Mouse (Mus musculus) limb, embryonic 14.5 days (tissue): ENCODE measurements around the gene Tpst2. TPM values are rescaled to one million over a fixed set of nuclear protein-coding genes. Genes with fewer than 3 reads are reported as not detected.

ENCODE experiments used
- ATAC-seq: fragments of 200-750 bp; cut with Nextera tagmentation; 2 replicates; pipeline ENCODE4 v1.8.0; 2017; ENCODE audit warnings: low read depth, moderate number of reproducible peaks, moderate TSS enrichment; ENCODE audit not compliant: low FRiP score
- DNase-seq: peaks from one replicate; pipeline ENCODE4 v3.0.0-alpha.2; 2015; ENCODE audit warnings: low spot score
- H3K27ac ChIP-seq: fragments of 300-500 bp; sonication (generic); replicated peaks from 2 replicates; pipeline ENCODE4 v1.5.1; 2014; ENCODE audit warnings: low read depth, mild to moderate bottlenecking, low read length, moderate library complexity, mixed read lengths
- H3K27me3 ChIP-seq: fragments of 300-500 bp; sonication (generic); 2 replicates; pipeline ENCODE4 v1.6.1; 2014; ENCODE audit warnings: low read length, mixed read lengths; ENCODE audit not compliant: control insufficient read depth, insufficient read depth
- H3K36me3 ChIP-seq: fragments of 300-500 bp; sonication (generic); 2 replicates; pipeline ENCODE4 v1.6.1; 2014; ENCODE audit warnings: mild to moderate bottlenecking, low read length, moderate library complexity, mixed read lengths; ENCODE audit not compliant: control insufficient read depth, insufficient read depth
- H3K4me1 ChIP-seq: fragments of 300-500 bp; sonication (generic); 2 replicates; pipeline ENCODE4 v1.6.1; 2014; ENCODE audit warnings: antibody characterized with exemption, low read length, mixed read lengths; ENCODE audit not compliant: control insufficient read depth, insufficient read depth
- H3K4me2 ChIP-seq: fragments of 300-500 bp; sonication (generic); replicated peaks from 2 replicates; pipeline ENCODE4 v1.6.1; 2014; ENCODE audit warnings: low read depth, mild to moderate bottlenecking, low read length, moderate library complexity; ENCODE audit not compliant: severe bottlenecking
- H3K4me3 ChIP-seq: fragments of 300-500 bp; sonication (generic); replicated peaks from 2 replicates; pipeline ENCODE4 v1.5.1; 2014; ENCODE audit warnings: low read length
- H3K9ac ChIP-seq: fragments of 300-500 bp; sonication (generic); 2 replicates; pipeline ENCODE4 v1.6.1; 2014; ENCODE audit warnings: mild to moderate bottlenecking, low read depth, low read length, moderate library complexity; ENCODE audit not compliant: severe bottlenecking
- H3K9me3 ChIP-seq: fragments of 300-500 bp; sonication (generic); 2 replicates; pipeline ENCODE4 v1.6.1; 2016; ENCODE audit warnings: low read length; ENCODE audit not compliant: control insufficient read depth
- POLR2A ChIP-seq: fragments of 200-500 bp; IDR thresholded peaks from 2 replicates; pipeline ENCODE4 v1.8.0; 2012; ENCODE audit warnings: inconsistent platforms, mild to moderate bottlenecking, moderate library complexity, borderline replicate concordance; ENCODE audit not compliant: insufficient read depth, insufficient read length; ENCODE audit errors: extremely low read depth
- WGBS: fragments of 180-500 bp; shearing (Covaris S2); extraction: QIAGEN DNeasy Blood & Tissue Kit; methylation state at CpG from one replicate; pipeline ENCODE4 v1.1.7; 2014; 5-methylcytosine and 5-hydroxymethylcytosine counted together
- polyA plus RNA-seq, 2 experiments: library from polyadenylated mRNA; depleted of rRNA in 1 of 2; stranded (reverse) in 1 of 2; unstranded in 1 of 2; fragments of >200 nt; fragmentation: Nextera tagmentation in 1 of 2; extraction: Ambion mirVana in 1 of 2; gene quantifications; 2 replicates each; pipeline versions ENCODE4 v1.2.1 to v1.2.3; 2012 to 2014

Gene Tpst2
- polyA plus RNA-seq, 2 experiments, result 37.0 to 39.7 TPM

DNA sequence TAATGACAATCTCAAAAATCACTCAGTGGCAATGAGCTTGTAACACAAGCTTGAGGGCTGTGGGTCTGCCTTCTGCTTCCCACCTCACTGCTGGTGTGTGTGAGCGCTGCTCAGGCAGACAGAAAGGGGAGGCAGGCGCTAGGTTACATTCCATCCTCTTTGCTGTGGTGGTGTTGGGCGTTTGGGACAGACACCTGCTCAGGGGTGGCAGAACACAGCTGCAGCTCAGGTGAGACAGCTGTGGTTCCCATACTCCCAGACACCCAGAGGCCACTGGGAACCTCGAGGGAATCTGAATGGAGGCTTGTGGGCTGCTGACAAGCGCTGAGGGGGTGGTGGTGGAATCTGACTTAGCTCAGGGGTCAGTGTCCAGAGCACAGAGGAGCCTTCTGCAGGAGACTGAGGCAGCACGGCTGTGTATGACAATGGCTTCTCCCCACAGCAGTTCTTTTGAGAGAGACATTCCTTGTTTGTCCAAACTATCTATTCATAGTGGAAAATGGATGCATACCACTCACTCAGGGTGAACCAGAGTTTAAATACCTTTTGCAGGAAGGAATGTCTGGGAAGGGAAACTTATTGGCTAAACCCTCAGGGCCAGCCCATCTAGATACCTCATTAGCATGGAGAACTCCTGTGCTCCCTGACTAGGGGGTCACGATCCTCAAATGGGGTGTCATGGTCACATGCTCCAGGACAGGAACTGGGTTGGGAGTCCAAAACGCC lies 31.4 kb upstream of the Tpst2 start:
- Histone ChIP-seq H3K4me3 (no peak overlapping the region), H3K9ac (peak overlapping the region; percentile 21; the same call in 1 of the 2 replicates), H3K27ac (no peak overlapping the region), H3K4me1 (no peaks in the 10 kb centered on the region), H3K4me2 (no peak overlapping the region), H3K9me3 (no peaks in the 10 kb centered on the region), H3K36me3 (no peaks in the 10 kb centered on the region), H3K27me3 (no peaks in the 10 kb centered on the region)
- TF ChIP-seq POLR2A, result no peak
- no peak for ATAC-seq
- no peak for DNase-seq
- WGBS, result 36% methylated on average over 8 of the region's 8 CpGs

GRCm38 (mm10) chr5:112247399-112247798 lies 29.1 kb upstream of the Tpst2 start:
- ATAC-seq (no peak), DNase-seq (no peak)
- TF ChIP-seq POLR2A, result no peak
- H3K9ac ChIP-seq, result no peak overlapping the region
- no peaks in the 10 kb centered on the region for H3K4me1 ChIP-seq
- no peaks in the 10 kb centered on the region for H3K27me3 ChIP-seq
- H3K9me3 ChIP-seq, result no peaks in the 10 kb centered on the region
- H3K27ac ChIP-seq, result no peak overlapping the region
- no peak overlapping the region for H3K4me2 ChIP-seq
- H3K36me3 ChIP-seq, result no peaks in the 10 kb centered on the region
- no peak overlapping the region for H3K4me3 ChIP-seq
- WGBS, result 46% methylated on average over 8 of the region's 8 CpGs

- ATAC-seq (no peak), DNase-seq (no peak)
- H3K27ac ChIP-seq, result no peak overlapping the region
- no peaks in the 10 kb centered on the region for H3K36me3 ChIP-seq
- no peak overlapping the region for H3K9ac ChIP-seq
- 80% methylated on average over 11 of the region's 11 CpGs for WGBS
- no peak overlapping the region for H3K4me3 ChIP-seq
- no peak overlapping the region for H3K4me2 ChIP-seq
- H3K27me3 ChIP-seq, result no peaks in the 10 kb centered on the region
- no peak for TF ChIP-seq POLR2A
- H3K9me3 ChIP-seq, result no peaks in the 10 kb centered on the region
- no peaks in the 10 kb centered on the region for H3K4me1 ChIP-seq
Observed at GRCm38 (mm10) chr5:112249106-112249505, 27.4 kb upstream of the Tpst2 start.

DNA sequence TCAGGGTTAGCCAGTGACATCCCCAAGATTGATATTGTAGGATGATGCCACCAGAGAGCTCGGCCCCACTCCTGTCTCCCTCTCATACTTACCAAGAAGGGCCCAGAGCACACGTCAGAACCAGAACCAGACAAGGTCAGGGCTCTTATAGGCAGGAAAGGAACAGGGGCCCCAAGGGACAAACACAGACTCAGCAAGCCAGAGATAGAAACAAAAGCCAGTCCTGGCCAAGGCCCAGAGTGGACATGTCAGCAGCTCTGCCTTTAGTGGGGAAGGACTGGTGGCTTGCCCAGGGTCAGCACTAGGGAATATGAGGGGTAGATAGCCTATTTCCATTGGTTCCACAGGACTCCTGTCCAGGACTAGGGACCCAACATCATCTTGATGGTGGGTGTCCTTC lies 24.1 kb upstream of the Tpst2 start, which contains the start of gene Cryba4:
TSS of gene Cryba4 (minus strand) at position 119 of the 400 bp plus-strand sequence.
- 60% methylated on average over 2 of the region's 2 CpGs for WGBS
- Histone ChIP-seq H3K9ac (no peak within 1 kb of the TSS), H3K4me3 (no peak within 1 kb of the TSS), H3K27ac (no peak within 1 kb of the TSS), H3K27me3 (no peaks in the 10 kb centered on the region), H3K9me3 (no peaks in the 10 kb centered on the region), H3K4me1 (0 out of 2 replicates have a peak, but pooled peaks cover 3% of the 10 kb centered on the region), H3K4me2 (no peak within 1 kb of the TSS), H3K36me3 (no peaks in the 10 kb centered on the region)
- TF ChIP-seq POLR2A, result no peak
- no peak for DNase-seq
- no peak for ATAC-seq

DNA sequence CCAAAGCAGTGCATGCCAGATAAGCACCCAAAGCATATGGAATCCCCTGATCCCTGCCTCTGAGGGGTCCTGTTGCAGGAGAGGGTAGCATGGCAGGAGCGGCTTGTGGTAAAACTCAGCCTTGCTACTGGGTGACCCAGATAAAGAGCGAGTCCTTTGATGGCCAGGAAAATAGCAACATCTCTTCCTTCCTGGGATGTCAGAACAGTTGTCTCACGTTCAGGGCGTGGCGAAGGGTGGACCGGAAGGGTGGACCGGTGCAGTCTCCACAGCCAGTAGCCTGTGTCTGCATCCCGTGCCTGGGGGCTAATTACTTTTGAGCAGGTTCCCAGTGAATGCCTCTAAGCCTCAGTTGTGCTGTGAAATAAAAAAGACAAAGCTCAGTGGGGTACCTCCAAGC lies 23.3 kb upstream of the Tpst2 start:
- ATAC-seq (no peak), DNase-seq (no peak)
- H3K27ac ChIP-seq, result no peak overlapping the region
- H3K9ac ChIP-seq, result no peak overlapping the region
- H3K36me3 ChIP-seq, result no peaks in the 10 kb centered on the region
- 42% methylated on average over 8 of the region's 8 CpGs for WGBS
- no peak overlapping the region for H3K4me3 ChIP-seq
- no peaks in the 10 kb centered on the region for H3K9me3 ChIP-seq
- TF ChIP-seq POLR2A, result no peak
- H3K4me2 ChIP-seq, result no peak overlapping the region
- H3K27me3 ChIP-seq, result no peaks in the 10 kb centered on the region
- H3K4me1 ChIP-seq, result 0 out of 2 replicates have a peak, but pooled peaks cover 3% of the 10 kb centered on the region
